Mouse (Mus musculus) embryonic facial prominence, embryonic 14.5 days (tissue): ENCODE data around the gene Mpz. TPM values are rescaled to one million over a fixed set of nuclear protein-coding genes. Genes with fewer than 3 reads are reported as not detected.

Experiments used
- ATAC-seq: fragments of 200-750 bp; cut with Nextera tagmentation; 2 replicates; pipeline ENCODE4 v1.8.0; 2017; ENCODE audit warnings: low read depth, moderate number of reproducible peaks, moderate TSS enrichment
- DNase-seq: peaks from one replicate; pipeline ENCODE4 v3.0.0-alpha.2; 2015; ENCODE audit warnings: low spot score
- H3K27ac ChIP-seq: fragments of 300-500 bp; sonication (generic); replicated peaks from 2 replicates; pipeline ENCODE4 v1.5.1; 2014; ENCODE audit warnings: low read depth, mild to moderate bottlenecking, low read length, moderate library complexity
- H3K27me3 ChIP-seq: fragments of 300-500 bp; sonication (generic); replicated peaks from 2 replicates; pipeline ENCODE4 v1.6.1; 2014; ENCODE audit warnings: low read length; ENCODE audit not compliant: control insufficient read depth, insufficient read depth
- H3K36me3 ChIP-seq: fragments of 300-500 bp; sonication (generic); 2 replicates; pipeline ENCODE4 v1.6.1; 2014; ENCODE audit warnings: low read length, mixed read lengths; ENCODE audit not compliant: control insufficient read depth, insufficient read depth
- H3K4me1 ChIP-seq: fragments of 300-500 bp; sonication (generic); 2 replicates; pipeline ENCODE4 v1.6.1; 2014; ENCODE audit warnings: antibody characterized with exemption, low read length; ENCODE audit not compliant: control insufficient read depth, insufficient read depth
- H3K4me2 ChIP-seq: fragments of 300-500 bp; sonication (generic); 2 replicates; pipeline ENCODE4 v1.6.1; 2014; ENCODE audit warnings: low read depth, mild to moderate bottlenecking, low read length, moderate library complexity, mixed read lengths
- H3K4me3 ChIP-seq: fragments of 300-500 bp; sonication (generic); 2 replicates; pipeline ENCODE4 v1.5.1; 2014; ENCODE audit warnings: low read depth, mild to moderate bottlenecking, low read length
- H3K9ac ChIP-seq: fragments of 300-500 bp; sonication (generic); 2 replicates; pipeline ENCODE4 v1.6.1; 2014; ENCODE audit warnings: low read depth, mild to moderate bottlenecking, low read length, moderate library complexity, mixed read lengths
- H3K9me3 ChIP-seq: fragments of 300-500 bp; sonication (generic); 2 replicates; pipeline ENCODE4 v1.6.1; 2016; ENCODE audit warnings: low read length; ENCODE audit not compliant: control insufficient read depth
- WGBS: fragments of 180-500 bp; shearing (Covaris S2); extraction: QIAGEN DNeasy Blood & Tissue Kit; methylation state at CpG from one replicate; pipeline ENCODE4 v1.1.7; 2014; 5-methylcytosine and 5-hydroxymethylcytosine counted together
- polyA plus RNA-seq: library from polyadenylated mRNA; unstranded; fragments of >200 nt; fragmentation: Nextera tagmentation; extraction: Ambion mirVana; gene quantifications from 2 replicates; pipeline ENCODE4 v1.2.1, GENCODE M21; 2014

The Mpz gene
- polyA plus RNA-seq, 1 experiment from 2014 or later = 9.6 TPM

GRCm38 (mm10) chr1:171195046-171195822, 44.7 kb downstream of the Mpz start:
- H3K4me1 ChIP-seq = peaks cover 30% of the 10 kb centered on the region; the same call in 1 of the 2 replicates
- WGBS = 6% methylated on average over 20 of the region's 20 CpGs
- H3K27me3 ChIP-seq = peaks cover 61% of the 10 kb centered on the region
- no peaks in the 10 kb centered on the region for H3K9me3 ChIP-seq
- peak; percentile 7 for DNase-seq
- H3K9ac ChIP-seq = peak overlapping the region; percentile 65
- peak overlapping the region; percentile 94 for H3K4me2 ChIP-seq
- ATAC-seq = no peak
- H3K4me3 ChIP-seq = peak overlapping the region; percentile 56
- H3K27ac ChIP-seq = no peak overlapping the region
- no peaks in the 10 kb centered on the region for H3K36me3 ChIP-seq

DNA sequence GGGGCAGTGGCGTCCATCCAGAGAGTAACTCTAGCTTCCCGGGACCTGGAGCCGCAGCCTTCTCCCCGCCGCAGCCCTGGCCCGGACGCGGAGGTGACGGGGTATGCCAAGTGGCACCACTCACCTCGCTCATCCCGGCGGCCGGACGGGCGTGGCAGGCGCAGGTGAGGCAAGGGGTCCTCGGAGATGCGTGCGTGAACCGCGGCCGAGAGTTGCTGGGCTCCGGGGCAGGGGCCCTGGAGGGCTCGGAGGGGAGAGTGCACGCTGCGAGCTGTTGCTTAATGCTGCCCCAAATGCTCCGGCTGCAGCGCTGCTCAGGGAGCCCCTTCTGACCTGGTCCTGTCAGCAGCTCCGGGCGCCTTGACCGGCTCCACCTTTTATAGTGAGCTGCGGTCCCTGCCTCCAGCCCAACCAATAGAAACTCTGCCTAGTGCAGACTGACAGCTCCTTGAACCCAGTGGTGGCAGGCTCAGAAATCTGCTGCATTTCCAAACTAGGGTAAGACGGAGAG, 45.4 kb downstream of the Mpz start, which contains the start of gene Pcp4l1:
Gene Pcp4l1, minus strand, starts transcription at position 382 of the 511 bp plus-strand sequence.
- WGBS = under 1% methylated on average over 12 of the region's 33 CpGs
- peak; percentile 74 for DNase-seq
- H3K9ac ChIP-seq = peak within 1 kb of the TSS; percentile 65
- H3K27ac ChIP-seq = no peak within 1 kb of the TSS
- ATAC-seq = peak; percentile 82
- peak within 1 kb of the TSS; percentile 94 for H3K4me2 ChIP-seq
- H3K4me1 ChIP-seq = peaks cover 30% of the 10 kb centered on the region; the same call in 1 of the 2 replicates
- H3K4me3 ChIP-seq = peak within 1 kb of the TSS; percentile 56
- H3K27me3 ChIP-seq = peaks cover 61% of the 10 kb centered on the region
- H3K9me3 ChIP-seq = no peaks in the 10 kb centered on the region
- H3K36me3 ChIP-seq = no peaks in the 10 kb centered on the region

DNA sequence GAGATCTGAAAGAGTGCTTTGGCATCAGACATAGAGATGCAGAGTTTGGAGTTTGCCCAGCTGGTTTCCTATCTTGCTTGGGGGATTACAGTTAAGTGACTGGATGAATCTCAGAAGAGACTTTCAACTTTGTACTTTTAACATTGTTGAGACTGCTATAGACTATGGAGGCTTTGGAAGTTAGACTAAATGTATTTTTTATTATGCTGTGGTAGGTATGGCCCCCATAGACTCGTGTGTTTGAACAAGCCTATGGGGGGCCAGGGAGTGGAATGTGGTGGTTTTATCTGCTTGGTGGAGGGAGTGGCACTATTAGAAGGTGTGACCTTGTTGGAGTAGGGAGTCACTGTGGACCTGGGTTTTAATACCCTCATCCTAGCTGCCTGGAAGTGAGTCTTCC, 49.0 kb downstream of the Mpz start:
- 0 out of 2 replicates have a peak, but pooled peaks cover 11% of the 10 kb centered on the region for H3K4me1 ChIP-seq
- H3K9ac ChIP-seq = no peak overlapping the region
- DNase-seq (no peak), ATAC-seq (no peak)
- no peak overlapping the region for H3K4me2 ChIP-seq
- H3K27ac ChIP-seq = no peak overlapping the region
- H3K27me3 ChIP-seq = peaks cover 32% of the 10 kb centered on the region
- H3K4me3 ChIP-seq = no peak overlapping the region
- H3K36me3 ChIP-seq = no peaks in the 10 kb centered on the region
- 56% methylated on average over 1 of the region's 1 CpGs for WGBS
- no peaks in the 10 kb centered on the region for H3K9me3 ChIP-seq

GRCm38 (mm10) chr1:171200769-171201168, 50.3 kb downstream of the Mpz start:
- no peak for ATAC-seq
- Histone ChIP-seq H3K36me3 (no peaks in the 10 kb centered on the region), H3K27ac (no peak overlapping the region), H3K4me2 (no peak overlapping the region), H3K4me1 (0 out of 2 replicates have a peak, but pooled peaks cover 6% of the 10 kb centered on the region), H3K9me3 (no peaks in the 10 kb centered on the region), H3K4me3 (no peak overlapping the region), H3K9ac (no peak overlapping the region), H3K27me3 (peaks cover 19% of the 10 kb centered on the region)
- 94% methylated on average over 1 of the region's 1 CpGs for WGBS
- DNase-seq = no peak

DNA sequence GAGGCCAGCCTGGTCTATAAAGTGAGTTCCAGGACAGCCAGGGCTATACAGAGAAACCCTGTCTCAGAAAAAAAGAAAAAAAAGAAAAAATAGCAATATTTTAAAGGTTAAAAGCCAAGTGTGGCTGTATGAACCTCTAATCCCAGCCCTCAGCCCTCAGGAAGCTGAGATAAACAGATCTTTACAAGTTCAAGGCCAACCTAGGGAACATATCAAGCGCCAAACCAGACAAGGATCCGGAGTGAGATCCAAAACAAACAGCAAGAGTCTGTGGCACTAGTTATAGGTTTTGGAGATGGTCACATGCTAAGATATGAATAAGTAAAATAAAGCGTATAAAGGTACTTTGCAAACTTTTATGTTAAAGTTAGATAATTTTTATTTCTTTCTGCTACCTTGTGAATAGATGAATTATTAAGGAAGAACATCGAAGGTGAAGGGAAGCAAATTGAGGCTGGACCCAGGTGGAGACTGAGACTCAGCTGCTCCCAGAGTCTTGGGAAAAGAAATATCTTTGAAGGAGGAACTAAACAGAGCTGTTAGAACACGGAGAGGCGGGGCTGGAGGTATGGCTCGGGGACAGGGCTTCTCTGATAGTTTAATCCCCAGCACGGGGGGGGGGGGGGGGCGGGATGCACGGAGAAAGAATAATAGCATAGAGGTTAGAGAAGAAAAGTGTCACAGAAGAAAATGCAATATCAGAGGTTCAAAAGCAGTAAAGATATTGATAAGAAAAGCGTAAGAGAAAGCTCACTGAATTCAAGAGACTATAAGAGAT, 53.1 kb downstream of the Mpz start:
- no peaks in the 10 kb centered on the region; the same call in 1 of the 2 replicates for H3K27me3 ChIP-seq
- ATAC-seq = no peak
- no peak overlapping the region for H3K27ac ChIP-seq
- no peaks in the 10 kb centered on the region for H3K4me1 ChIP-seq
- DNase-seq = no peak
- no peak overlapping the region for H3K4me2 ChIP-seq
- no peaks in the 10 kb centered on the region for H3K36me3 ChIP-seq
- H3K4me3 ChIP-seq = no peak overlapping the region
- 53% methylated on average over 10 of the region's 11 CpGs for WGBS
- H3K9ac ChIP-seq = no peak overlapping the region
- no peaks in the 10 kb centered on the region for H3K9me3 ChIP-seq

- Histone ChIP-seq H3K9me3 (no peaks in the 10 kb centered on the region), H3K9ac (no peak overlapping the region), H3K4me3 (no peak overlapping the region), H3K4me2 (no peak overlapping the region), H3K27ac (no peak overlapping the region), H3K4me1 (no peaks in the 10 kb centered on the region), H3K27me3 (no peaks in the 10 kb centered on the region; the same call in 1 of the 2 replicates), H3K36me3 (no peaks in the 10 kb centered on the region)
- ATAC-seq = no peak
- 47% methylated on average over 7 of the region's 7 CpGs for WGBS
- no peak for DNase-seq
Measured at GRCm38 (mm10) chr1:171204249-171204644, 53.7 kb downstream of the Mpz start.

DNA sequence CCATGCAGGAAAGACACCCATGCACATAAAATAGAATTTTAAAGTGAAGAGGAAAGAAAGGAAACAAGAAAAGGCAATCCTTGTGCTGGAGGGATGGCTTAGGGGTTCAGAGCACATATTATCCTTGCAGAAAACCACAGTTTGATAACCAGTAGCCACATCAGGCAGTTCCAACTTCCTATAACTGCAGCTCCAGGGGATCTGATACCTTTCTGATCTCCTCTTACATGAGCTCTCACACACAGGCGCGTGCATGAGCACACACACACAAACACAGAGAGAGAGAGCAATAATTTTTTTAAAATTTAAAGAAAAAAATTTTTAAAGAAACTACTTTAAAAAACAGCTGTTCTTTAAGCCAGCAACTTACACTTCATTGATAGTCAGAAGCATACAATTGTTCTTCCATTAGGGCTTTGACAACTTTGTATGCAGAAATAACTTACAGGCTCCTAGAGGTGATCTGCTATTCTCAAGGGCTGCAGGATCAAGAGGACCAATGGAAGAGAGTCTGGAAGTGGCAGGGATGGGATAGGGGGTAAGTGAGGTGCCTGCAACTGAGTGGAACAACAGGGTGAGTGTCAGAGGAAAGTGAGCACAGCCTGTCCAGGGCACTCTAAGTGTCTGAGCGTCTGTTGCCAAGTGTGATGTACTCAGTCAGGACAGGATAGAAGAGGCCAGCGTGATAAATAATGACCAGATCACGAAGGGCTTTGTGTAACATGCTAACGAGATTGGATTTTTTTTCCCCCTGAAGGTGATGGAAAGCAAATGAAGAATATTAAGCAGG, 55.4 kb downstream of the Mpz start:
- 78% methylated on average over 6 of the region's 6 CpGs for WGBS
- DNase-seq = no peak
- Histone ChIP-seq H3K9ac (no peak overlapping the region), H3K36me3 (no peaks in the 10 kb centered on the region), H3K9me3 (no peaks in the 10 kb centered on the region), H3K27me3 (no peaks in the 10 kb centered on the region; the same call in 1 of the 2 replicates), H3K4me3 (no peak overlapping the region), H3K4me1 (no peaks in the 10 kb centered on the region), H3K4me2 (no peak overlapping the region), H3K27ac (no peak overlapping the region)
- ATAC-seq = no peak

DNA sequence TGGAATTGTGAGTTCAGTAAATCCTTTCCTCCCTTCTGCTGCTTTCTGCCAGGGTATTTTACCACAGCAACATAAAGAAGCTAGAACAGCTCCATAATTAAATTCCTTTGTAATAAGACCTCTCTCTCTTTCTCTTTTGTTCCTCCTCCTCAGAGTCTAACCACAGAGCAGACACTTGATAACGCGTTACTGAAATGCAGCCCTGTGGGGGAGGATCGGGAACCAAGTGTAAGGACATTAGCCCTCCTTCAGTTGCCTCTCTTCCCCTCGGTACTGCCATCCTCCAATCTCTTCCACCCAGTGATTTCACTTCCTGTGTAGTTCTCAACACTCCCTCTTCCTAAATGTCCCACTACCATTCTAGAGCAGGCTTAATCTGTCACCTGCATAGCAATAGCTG, 58.9 kb downstream of the Mpz start:
- Histone ChIP-seq H3K27me3 (no peaks in the 10 kb centered on the region; the same call in 1 of the 2 replicates), H3K4me3 (no peak overlapping the region), H3K4me2 (no peak overlapping the region), H3K27ac (no peak overlapping the region), H3K36me3 (no peaks in the 10 kb centered on the region), H3K9me3 (no peaks in the 10 kb centered on the region), H3K9ac (no peak overlapping the region), H3K4me1 (no peaks in the 10 kb centered on the region)
- WGBS = 9% methylated on average over 4 of the region's 4 CpGs
- DNase-seq = no peak
- peak; percentile 62; the same call in 1 of the 2 replicates for ATAC-seq
